Mouse (Mus musculus): ENCODE measurements around the gene Amotl2.

Gene Amotl2

GRCm38 (mm10) chr9:102719936-102720566 is 3.6 kb downstream of the Amotl2 start:
- no peak for DNase-seq

DNA sequence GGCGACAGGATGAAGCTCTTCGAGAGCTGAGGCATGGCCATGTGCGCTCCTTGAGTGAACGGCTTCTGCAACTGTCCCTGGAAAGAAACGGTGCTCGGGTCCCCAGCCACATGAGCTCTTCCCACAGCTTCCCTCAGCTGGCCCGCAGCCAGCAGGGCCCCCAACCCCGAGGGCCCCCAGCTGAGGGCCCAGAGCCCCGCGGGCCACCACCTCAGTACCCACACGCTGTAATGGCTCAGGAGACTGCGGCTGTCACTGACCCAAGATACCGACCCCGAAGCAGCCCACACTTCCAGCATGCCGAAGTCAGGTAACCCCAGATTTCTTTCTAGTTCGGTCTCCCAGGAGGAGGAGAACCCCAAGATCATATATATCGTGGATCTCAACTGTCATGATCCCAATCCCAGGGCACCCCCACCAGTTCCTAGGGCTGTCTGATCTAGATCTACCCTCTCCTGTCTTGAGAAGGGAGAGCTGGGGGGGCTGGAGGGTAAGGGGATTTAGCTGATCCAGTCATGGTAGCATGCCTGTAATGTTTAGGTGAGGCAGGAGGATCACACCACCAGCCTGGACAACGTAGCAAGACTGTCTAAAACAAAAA is 4.2 kb downstream of the Amotl2 start:
- no peak for DNase-seq

GRCm38 (mm10) chr9:102721406-102721978 is 5.0 kb downstream of the Amotl2 start:
- no peak for DNase-seq

DNA sequence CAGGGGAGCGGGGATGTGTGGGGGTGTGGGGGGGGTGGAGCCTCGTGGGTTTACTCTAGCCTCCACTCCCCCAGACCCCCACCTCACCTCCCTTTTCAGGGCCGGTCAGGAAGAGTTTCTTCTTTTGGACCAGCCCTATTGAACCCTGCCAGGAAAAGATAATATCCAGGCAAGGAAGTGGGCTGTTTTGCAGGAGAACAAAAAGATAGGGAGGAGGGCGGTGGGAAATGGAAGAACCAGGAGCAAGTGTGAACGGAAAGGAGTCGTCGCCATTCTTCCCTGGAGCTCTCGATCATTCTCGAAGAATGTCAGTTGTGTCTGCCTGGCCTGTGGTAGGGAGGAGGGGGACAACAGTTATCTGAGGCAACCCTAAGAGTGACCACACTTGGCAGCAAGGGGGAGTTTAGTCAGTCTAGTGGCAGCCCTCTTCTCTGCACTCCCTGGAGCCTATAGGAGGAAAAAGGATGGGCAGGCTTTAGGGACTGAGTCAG is 5.6 kb downstream of the Amotl2 start:
- DNase-seq: no peak

GRCm38 (mm10) chr9:102722750-102723149 is 6.3 kb downstream of the Amotl2 start:
- DNase-seq: no peak

- DNase-seq: no peak
Observed at GRCm38 (mm10) chr9:102723241-102723709, 6.8 kb downstream of the Amotl2 start.

DNA sequence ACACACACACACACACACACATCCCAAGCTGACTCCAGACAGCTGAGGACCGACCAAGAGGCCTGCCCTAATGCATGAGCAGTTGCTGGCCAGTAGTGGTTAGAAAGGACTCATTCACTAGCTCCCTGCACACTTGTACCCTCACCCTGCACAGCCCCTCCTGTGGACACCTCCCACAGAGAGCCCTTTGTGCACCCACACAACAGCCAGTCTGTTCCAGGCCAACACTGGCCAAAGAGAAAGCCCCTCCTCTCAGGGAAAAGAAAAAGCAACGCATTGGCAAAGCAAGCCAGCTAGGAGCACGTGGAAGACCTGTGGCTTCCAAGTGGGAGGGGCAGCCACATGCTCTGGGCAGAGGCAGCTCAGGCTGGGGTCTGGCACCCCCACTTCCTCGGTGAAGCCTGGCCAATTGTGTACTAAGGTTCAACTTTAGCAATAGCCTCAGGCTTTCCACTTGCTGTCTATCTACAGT is 7.6 kb downstream of the Amotl2 start:
- no peak for DNase-seq

DNA sequence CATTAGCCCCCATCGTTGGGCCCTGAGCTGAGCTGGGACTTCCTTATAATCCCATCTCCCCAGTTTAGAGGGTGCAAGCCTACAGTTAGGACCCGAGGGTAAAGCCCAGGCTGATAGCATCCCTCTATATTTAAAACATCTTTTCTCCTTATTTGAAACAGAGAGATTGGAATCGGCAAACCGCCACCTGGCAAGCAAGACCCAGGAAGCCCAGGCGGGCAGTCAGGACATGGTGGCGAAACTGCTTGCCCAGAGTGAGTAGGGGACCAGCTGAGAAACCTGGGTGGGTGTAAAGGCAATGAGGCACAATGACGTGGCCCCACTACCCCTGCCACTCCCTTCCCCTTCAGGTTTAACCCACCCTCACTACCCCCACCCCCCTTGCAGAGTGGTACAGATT is 8.5 kb downstream of the Amotl2 start:
- DNase-seq: no peak

DNA sequence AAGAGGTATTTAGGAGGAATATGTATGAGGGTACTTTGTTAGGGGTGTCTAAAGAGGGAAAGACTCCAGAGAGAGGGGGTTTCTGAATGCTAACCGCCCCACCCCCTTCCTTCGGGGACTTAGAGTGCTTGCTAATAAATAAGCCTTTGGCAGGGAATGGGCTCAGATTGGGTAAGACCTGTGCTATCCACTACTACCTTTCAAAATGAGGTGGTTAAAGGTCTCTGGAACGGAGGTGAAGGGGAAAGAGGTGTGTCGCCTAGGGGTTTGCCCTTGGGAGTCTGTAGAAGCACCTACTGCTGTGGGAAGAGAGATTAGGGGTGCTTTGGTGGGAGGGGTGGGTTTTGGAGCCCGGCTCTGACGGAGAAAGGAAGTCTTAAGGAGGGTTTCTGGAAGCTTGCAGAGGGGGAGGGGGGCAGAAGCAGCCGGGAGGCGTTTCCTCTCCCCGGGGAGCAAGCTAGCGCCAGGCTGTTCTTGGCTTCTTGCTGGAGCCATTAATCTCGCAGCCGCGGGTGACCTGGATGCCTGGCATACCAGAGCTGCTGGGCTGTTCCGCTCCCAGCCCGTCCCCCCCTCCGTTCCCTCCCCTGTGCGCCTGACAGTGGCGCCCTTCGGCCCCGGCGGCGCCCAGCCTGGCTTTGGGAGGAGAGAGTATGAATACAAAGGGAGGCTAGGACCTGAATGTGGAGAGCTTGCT is 9.6 kb downstream of the Amotl2 start:
- DNase-seq: no peak

- no peak for DNase-seq
Observed at GRCm38 (mm10) chr9:102726811-102727210, 10.3 kb downstream of the Amotl2 start.

GRCm38 (mm10) chr9:102727662-102728468 is 11.4 kb downstream of the Amotl2 start:
- DNase-seq: no peak

- DNase-seq: no peak
Observed at GRCm38 (mm10) chr9:102728469-102728747, 11.9 kb downstream of the Amotl2 start.

- DNase-seq: no peak
Observed at GRCm38 (mm10) chr9:102729093-102729845, 12.8 kb downstream of the Amotl2 start.

DNA sequence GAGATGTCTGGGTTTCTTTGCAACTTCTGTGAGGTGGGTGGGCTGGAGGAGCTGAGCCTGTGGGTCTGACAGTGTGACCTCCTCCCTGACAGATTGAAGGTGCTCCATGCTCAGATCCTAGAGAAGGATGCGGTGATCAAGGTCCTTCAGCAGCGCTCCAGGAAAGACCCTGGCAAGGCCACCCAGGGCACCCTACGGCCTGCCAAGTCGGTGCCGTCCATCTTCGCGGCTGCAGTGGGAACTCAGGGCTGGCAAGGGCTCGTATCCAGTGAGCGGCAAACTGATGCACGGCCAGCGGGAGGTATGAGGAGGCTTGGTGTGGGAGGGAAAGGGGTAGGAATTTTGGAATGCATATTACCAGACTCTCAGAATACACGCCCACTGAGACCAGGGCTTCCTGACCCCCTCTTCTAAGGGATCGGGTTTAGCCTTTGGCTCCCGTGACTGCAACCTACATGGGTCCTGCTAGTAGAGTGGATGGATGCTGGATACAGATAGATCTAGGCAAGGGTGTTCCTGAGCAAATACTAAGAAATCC is 13.5 kb downstream of the Amotl2 start:
- no peak for DNase-seq

DNA sequence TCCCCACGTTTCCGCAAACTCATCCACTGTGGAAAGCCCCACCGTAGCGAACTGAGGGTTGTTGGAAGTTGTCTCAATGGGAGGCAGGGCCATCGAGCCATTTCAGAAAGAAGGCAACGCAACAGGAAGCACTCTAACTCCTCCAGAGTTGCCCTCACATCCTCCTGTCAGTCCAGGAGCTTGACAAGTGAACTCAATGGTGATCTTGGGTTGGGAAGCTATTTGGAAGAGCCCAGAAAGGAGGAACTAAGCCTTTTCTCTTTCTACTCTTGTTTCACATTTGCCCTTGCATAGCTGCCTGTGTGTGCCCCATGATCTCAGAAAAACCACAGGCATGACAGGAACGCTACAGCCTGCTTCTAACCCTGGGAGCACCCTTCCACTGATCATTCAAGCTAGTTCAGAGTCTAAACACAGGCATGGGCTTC is 14.6 kb downstream of the Amotl2 start:
- DNase-seq: no peak

DNA sequence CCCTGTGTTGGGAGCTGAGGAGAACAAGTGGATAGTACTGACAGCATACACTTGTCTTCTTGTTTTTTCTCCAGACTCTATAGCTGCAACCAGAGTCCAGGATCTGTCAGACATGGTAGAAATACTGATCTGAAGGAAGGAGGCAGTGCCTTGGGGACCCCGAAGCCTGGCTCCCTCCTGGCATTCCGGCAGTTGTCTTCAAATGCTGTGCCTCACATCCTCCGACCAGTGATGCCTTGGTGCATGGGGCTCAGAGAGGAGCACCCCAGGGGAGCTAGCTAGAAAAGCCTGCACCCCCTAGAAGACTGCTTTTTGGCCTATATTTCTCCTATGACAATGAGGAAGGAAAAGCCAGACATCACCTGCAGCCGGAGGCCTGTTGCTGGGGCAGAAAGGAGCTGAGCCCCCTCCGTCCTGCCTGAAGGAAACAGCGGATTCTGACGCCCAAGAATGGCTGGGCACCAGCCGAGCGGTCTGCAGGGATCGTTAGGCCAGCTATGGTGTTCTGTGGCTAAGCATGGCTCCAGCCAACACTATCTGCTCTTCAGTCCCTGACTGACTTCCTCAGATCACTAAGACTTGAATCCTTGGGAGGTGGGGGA is 15.2 kb downstream of the Amotl2 start:
- no peak for DNase-seq

GRCm38 (mm10) chr9:102732326-102732865 is 15.9 kb downstream of the Amotl2 start:
- DNase-seq: no peak

DNA sequence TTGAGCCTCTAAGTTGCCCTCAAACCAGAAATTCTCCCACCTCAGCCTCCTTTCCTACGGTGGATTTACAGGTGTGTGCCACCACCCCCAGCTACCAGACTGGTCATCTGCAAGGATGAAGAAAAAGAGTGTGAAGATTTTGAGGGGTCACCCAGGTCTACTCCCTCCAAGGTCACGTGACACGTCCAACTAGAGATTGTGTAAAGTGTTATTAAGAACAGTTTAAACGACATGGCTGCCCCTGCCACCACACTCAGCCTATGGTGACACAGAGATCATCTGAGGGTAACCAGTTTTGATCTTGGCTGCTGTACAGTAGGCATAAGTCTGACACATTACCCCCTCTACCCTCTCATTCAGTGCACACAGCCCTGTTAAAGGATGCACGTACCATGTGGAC is 17.0 kb downstream of the Amotl2 start:
- no peak for DNase-seq

DNA sequence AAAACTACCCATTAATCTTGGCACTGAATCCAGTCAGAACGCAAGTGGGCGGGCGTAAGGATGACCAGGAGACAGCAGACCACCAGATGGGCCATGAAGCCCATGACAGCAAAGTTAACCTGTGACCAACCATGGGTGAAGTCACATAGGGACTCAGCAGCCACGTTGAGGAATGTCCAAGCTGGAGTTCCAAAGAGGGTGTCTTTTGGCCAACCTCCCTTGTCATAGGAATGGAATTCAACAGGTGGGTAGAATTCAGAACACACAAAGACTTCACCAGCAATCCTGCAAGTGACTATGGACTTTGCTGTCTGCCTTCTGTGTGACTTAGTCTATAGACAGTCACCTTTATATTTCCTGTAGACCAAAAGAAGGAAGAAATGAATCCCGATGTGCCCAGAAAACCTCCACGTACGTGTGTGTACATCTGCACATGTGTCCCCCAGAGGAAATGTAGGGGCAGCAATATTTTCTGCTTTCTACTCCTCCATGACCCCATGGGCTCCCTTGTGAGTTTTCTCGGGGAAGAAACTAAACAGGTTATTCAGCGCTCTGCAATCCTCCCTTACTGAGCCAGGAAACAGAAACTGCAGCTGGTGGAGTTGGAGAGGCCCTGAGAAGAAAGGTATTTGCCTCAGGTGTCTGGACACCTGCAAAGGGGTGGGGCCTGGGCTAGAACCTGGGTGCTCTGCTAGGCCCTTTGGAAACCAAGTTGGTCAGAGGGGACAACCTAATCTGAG is 17.7 kb downstream of the Amotl2 start:
- DNase-seq: no peak

- no peak for DNase-seq
Observed at GRCm38 (mm10) chr9:102734739-102735075, 18.2 kb downstream of the Amotl2 start.

All from B cell, adult 2 months (primary cell).